Mouse (Mus musculus): Measurements from ENCODE around the gene Olfr125. TPM values are rescaled to one million over a fixed set of nuclear protein-coding genes. Genes with fewer than 3 reads are reported as not detected.

Gene Olfr125
- not detected in 2 replicates for polyA plus RNA-seq (2015; fragmentation: Nextera tagmentation; extraction: Ambion mirVana)

- Histone ChIP-seq H3K9ac (no peak within 1 kb of the TSS), H3K4me2 (replicated peaks) (no peak within 1 kb of the TSS), H3K4me1 (no peaks in the 10 kb centered on the region), H3K4me3 (no peak within 1 kb of the TSS), H3K9me3 (no peaks in the 10 kb centered on the region), H3K27ac (no peak within 1 kb of the TSS), H3K27me3 (no peaks in the 10 kb centered on the region), H3K36me3 (no peaks in the 10 kb centered on the region)
- no peak for ATAC-seq (ENCODE audit: low FRiP score, low read depth)
Measured at GRCm38 (mm10) chr17:37832649-37833048, at the start of gene Olfr125. TSS of gene Olfr125 (plus strand) at chr17:37832949.

- no peaks in the 10 kb centered on the region; the same call in 1 of the 2 replicates for H3K9me3 ChIP-seq
- no peak within 1 kb of the TSS for H3K4me2 ChIP-seq (replicated peaks)
- H3K27ac ChIP-seq, result no peak within 1 kb of the TSS
- H3K27me3 ChIP-seq, result no peaks in the 10 kb centered on the region
- H3K36me3 ChIP-seq, result no peaks in the 10 kb centered on the region
- ATAC-seq (ENCODE audit: low FRiP score, low read depth), result no peak
- H3K9ac ChIP-seq, result no peak within 1 kb of the TSS
- no peaks in the 10 kb centered on the region for H3K4me1 ChIP-seq
- no peak within 1 kb of the TSS for H3K4me3 ChIP-seq
- WGBS, result 84% methylated on average over 2 of the region's 2 CpGs
Measured at GRCm38 (mm10) chr17:37793229-37793628, 39.5 kb upstream of the Olfr125 start, which contains the start of gene Olfr123. TSS of gene Olfr123 (plus strand) at chr17:37793529.

- H3K27me3 ChIP-seq, result no peaks in the 10 kb centered on the region
- no peak within 1 kb of the TSS for H3K9ac ChIP-seq
- 78% methylated on average over 3 of the region's 3 CpGs for WGBS
- no peaks in the 10 kb centered on the region for H3K9me3 ChIP-seq
- H3K4me3 ChIP-seq, result no peak within 1 kb of the TSS
- H3K27ac ChIP-seq, result no peak within 1 kb of the TSS
- H3K36me3 ChIP-seq, result no peaks in the 10 kb centered on the region
- no peak within 1 kb of the TSS for H3K4me2 ChIP-seq (replicated peaks)
- H3K4me1 ChIP-seq, result no peaks in the 10 kb centered on the region
- no peak for ATAC-seq (ENCODE audit: low FRiP score, low read depth)
Measured at GRCm38 (mm10) chr17:37799588-37799987, 33.2 kb upstream of the Olfr125 start, which contains the start of gene Olfr124. TSS of gene Olfr124 (plus strand) at chr17:37799888.

- Histone ChIP-seq H3K4me3 (no peak within 1 kb of the TSS), H3K9me3 (no peaks in the 10 kb centered on the region), H3K4me1 (no peaks in the 10 kb centered on the region), H3K27ac (no peak within 1 kb of the TSS), H3K27me3 (no peaks in the 10 kb centered on the region), H3K36me3 (no peaks in the 10 kb centered on the region), H3K9ac (no peak within 1 kb of the TSS), H3K4me2 (replicated peaks) (no peak within 1 kb of the TSS)
- ATAC-seq (ENCODE audit: low FRiP score, low read depth), result no peak
Measured at GRCm38 (mm10) chr17:37847183-37847582, 14.4 kb downstream of the Olfr125 start, which contains the start of gene Olfr126. TSS of gene Olfr126 (plus strand) at chr17:37847483.

GRCm38 (mm10) chr17:37863901-37864300 is 31.2 kb downstream of the Olfr125 start:
- H3K4me1 ChIP-seq, result no peaks in the 10 kb centered on the region
- no peaks in the 10 kb centered on the region for H3K36me3 ChIP-seq
- no peak overlapping the region for H3K4me3 ChIP-seq
- no peak for ATAC-seq (ENCODE audit: low FRiP score, low read depth)
- no peak overlapping the region for H3K9ac ChIP-seq
- H3K27ac ChIP-seq, result no peak overlapping the region
- no peaks in the 10 kb centered on the region for H3K27me3 ChIP-seq
- no peak overlapping the region for H3K4me2 ChIP-seq (replicated peaks)
- 74% methylated on average over 2 of the region's 2 CpGs for WGBS
- H3K9me3 ChIP-seq, result peaks cover 7% of the 10 kb centered on the region; the same call in 1 of the 2 replicates

GRCm38 (mm10) chr17:37869676-37870205 is 37.0 kb downstream of the Olfr125 start:
- no peak for ATAC-seq (ENCODE audit: low FRiP score, low read depth)
- Histone ChIP-seq H3K9me3 (no peaks in the 10 kb centered on the region), H3K36me3 (no peaks in the 10 kb centered on the region), H3K4me1 (no peaks in the 10 kb centered on the region), H3K4me2 (replicated peaks) (no peak overlapping the region), H3K9ac (no peak overlapping the region), H3K4me3 (no peak overlapping the region), H3K27ac (no peak overlapping the region), H3K27me3 (no peaks in the 10 kb centered on the region)
- 24% methylated on average over 8 of the region's 8 CpGs for WGBS

- WGBS, result 82% methylated on average over 3 of the region's 3 CpGs
Measured at GRCm38 (mm10) chr17:37873830-37874229, 41.1 kb downstream of the Olfr125 start.

More at GRCm38 (mm10) chr17:37873830-37874229, 41.1 kb downstream of the Olfr125 start:
- H3K4me3 ChIP-seq, result no peak overlapping the region
- no peak overlapping the region for H3K4me2 ChIP-seq (replicated peaks)
- H3K27ac ChIP-seq, result no peak overlapping the region
- no peak for ATAC-seq (ENCODE audit: low FRiP score, low read depth)
- H3K4me1 ChIP-seq, result no peaks in the 10 kb centered on the region
- no peaks in the 10 kb centered on the region for H3K9me3 ChIP-seq
- no peak overlapping the region for H3K9ac ChIP-seq
- no peaks in the 10 kb centered on the region for H3K36me3 ChIP-seq
- no peaks in the 10 kb centered on the region for H3K27me3 ChIP-seq

Other genes with a start within 250 kb of the Olfr125 start
- gene Olfr114, start 240.2 kb upstream of the Olfr125 start, polyA plus RNA-seq (2015; fragmentation: Nextera tagmentation; extraction: Ambion mirVana), result not detected in 2 replicates
- not detected in 2 replicates for gene Olfr115, start 205.8 kb upstream of the Olfr125 start, polyA plus RNA-seq (2015; fragmentation: Nextera tagmentation; extraction: Ambion mirVana)
- not detected in 2 replicates for gene Olfr116, start 205.8 kb upstream of the Olfr125 start, polyA plus RNA-seq (2015; fragmentation: Nextera tagmentation; extraction: Ambion mirVana)
- gene Olfr117, start 169.2 kb upstream of the Olfr125 start, polyA plus RNA-seq (2015; fragmentation: Nextera tagmentation; extraction: Ambion mirVana), result not detected in 2 replicates
- not detected in 2 replicates for gene Olfr118, start 166.0 kb upstream of the Olfr125 start, polyA plus RNA-seq (2015; fragmentation: Nextera tagmentation; extraction: Ambion mirVana)
- not detected in 2 replicates for gene Olfr119, start 136.4 kb upstream of the Olfr125 start, polyA plus RNA-seq (2015; fragmentation: Nextera tagmentation; extraction: Ambion mirVana)
- gene Olfr120, start 111.1 kb upstream of the Olfr125 start, polyA plus RNA-seq (2015; fragmentation: Nextera tagmentation; extraction: Ambion mirVana), result not detected in 2 replicates
- not detected in 2 replicates for gene Olfr121, start 84.1 kb upstream of the Olfr125 start, polyA plus RNA-seq (2015; fragmentation: Nextera tagmentation; extraction: Ambion mirVana)
- gene Olfr122, start 64.3 kb upstream of the Olfr125 start, polyA plus RNA-seq (2015; fragmentation: Nextera tagmentation; extraction: Ambion mirVana), result not detected in 2 replicates
- gene Olfr123, start 39.4 kb upstream of the Olfr125 start, polyA plus RNA-seq (2015; fragmentation: Nextera tagmentation; extraction: Ambion mirVana), result not detected in 2 replicates
- gene Olfr124, start 33.1 kb upstream of the Olfr125 start, polyA plus RNA-seq (2015; fragmentation: Nextera tagmentation; extraction: Ambion mirVana), result not detected in 2 replicates
- gene Olfr126, start 14.5 kb downstream of the Olfr125 start, polyA plus RNA-seq (2015; fragmentation: Nextera tagmentation; extraction: Ambion mirVana), result not detected in 2 replicates
- gene Olfr127, start 67.5 kb downstream of the Olfr125 start, polyA plus RNA-seq (2015; fragmentation: Nextera tagmentation; extraction: Ambion mirVana), result not detected in 2 replicates
- gene Olfr128, start 87.6 kb downstream of the Olfr125 start, polyA plus RNA-seq (2015; fragmentation: Nextera tagmentation; extraction: Ambion mirVana), result not detected in 2 replicates
- not detected in 2 replicates for gene Olfr761, start 120.1 kb downstream of the Olfr125 start, polyA plus RNA-seq (2015; fragmentation: Nextera tagmentation; extraction: Ambion mirVana)
- gene Olfr129, start 227.1 kb downstream of the Olfr125 start, polyA plus RNA-seq (2015; fragmentation: Nextera tagmentation; extraction: Ambion mirVana), result not detected in 2 replicates
- not detected in 2 replicates for gene Olfr130, start 231.0 kb downstream of the Olfr125 start, polyA plus RNA-seq (2015; fragmentation: Nextera tagmentation; extraction: Ambion mirVana)

Data from limb, embryonic 13.5 days (tissue).